8 mouse cellular contexts compared by ENCODE assay signal in genomic region chr2:32289578-32289977, GRCm38 (mm10). TPM values are rescaled to one million over a fixed set of nuclear protein-coding genes. Genes with fewer than 3 reads are reported as not detected.
DNase-seq lines count a peak whose midpoint lies in the region; ATAC-seq and TF ChIP-seq lines count a peak whose summit lies in the region.

No protein-coding gene starts in this region.

- ATAC-seq in lung, embryonic 15.5 days (ENCODE audit: borderline replicate concordance, extremely low read depth, low FRiP score, low TSS enrichment) = no peak
- ATAC-seq in heart, embryonic 15.5 days (replicated peaks; ENCODE audit: insufficient number of reproducible peaks, insufficient read depth, low FRiP score, low read depth) = no peak
- ATAC-seq in lung, postnatal 0 days = no peak

- no peak overlapping the region for H3K9ac ChIP-seq in lung, embryonic 15.5 days
- H3K9ac ChIP-seq in heart, embryonic 15.5 days = no peak overlapping the region
- H3K9ac ChIP-seq in lung, postnatal 0 days (replicated peaks; ENCODE audit: low read depth) = no peak overlapping the region

- peaks cover 20% of the 10 kb centered on the region for H3K36me3 ChIP-seq in lung, embryonic 15.5 days
- H3K36me3 ChIP-seq in heart, embryonic 15.5 days = peaks cover 17% of the 10 kb centered on the region
- H3K36me3 ChIP-seq in lung, postnatal 0 days (ENCODE audit: insufficient read depth, low read length) = 0 out of 2 replicates have a peak, but pooled peaks cover 3% of the 10 kb centered on the region

- H3K4me2 ChIP-seq in lung, embryonic 15.5 days = peak overlapping the region; percentile 74
- H3K4me2 ChIP-seq in heart, embryonic 15.5 days = peak overlapping the region; percentile 85
- peak overlapping the region; percentile 77 for H3K4me2 ChIP-seq in lung, postnatal 0 days (replicated peaks; ENCODE audit: low read depth, low read length)

- H3K9me3 ChIP-seq in lung, embryonic 15.5 days = no peaks in the 10 kb centered on the region
- no peaks in the 10 kb centered on the region for H3K9me3 ChIP-seq in heart, embryonic 15.5 days (replicated peaks)
- no peaks in the 10 kb centered on the region for H3K9me3 ChIP-seq in lung, postnatal 0 days (ENCODE audit: low read length)

- H3K4me3 ChIP-seq in lung, embryonic 15.5 days = peak overlapping the region; percentile 84
- H3K4me3 ChIP-seq in heart, embryonic 15.5 days = peak overlapping the region; percentile 95
- H3K4me3 ChIP-seq in lung, postnatal 0 days (ENCODE audit: low read depth, low read length) = 0 out of 2 replicates have a peak overlapping the region, but pooled peaks have one; percentile 84

- peaks cover 18% of the 10 kb centered on the region for H3K4me1 ChIP-seq in lung, embryonic 15.5 days
- peaks cover 41% of the 10 kb centered on the region for H3K4me1 ChIP-seq in heart, embryonic 15.5 days (replicated peaks)
- peaks cover 8% of the 10 kb centered on the region; the same call in 1 of the 2 replicates for H3K4me1 ChIP-seq in lung, postnatal 0 days (ENCODE audit: insufficient read depth, low read depth, low read length)

- H3K27me3 ChIP-seq in lung, embryonic 15.5 days = no peaks in the 10 kb centered on the region
- H3K27me3 ChIP-seq in heart, embryonic 15.5 days = no peaks in the 10 kb centered on the region
- no peaks in the 10 kb centered on the region for H3K27me3 ChIP-seq in lung, postnatal 0 days (replicated peaks; ENCODE audit: insufficient read depth, low read length)

- TF ChIP-seq EP300 in lung, postnatal 0 days (IDR thresholded peaks at IDR 0.05) = no peak

- no peak overlapping the region for H3K27ac ChIP-seq in lung, embryonic 15.5 days
- H3K27ac ChIP-seq in heart, embryonic 15.5 days = no peak overlapping the region
- H3K27ac ChIP-seq in lung, postnatal 0 days (ENCODE audit: low read length) = peak overlapping the region; percentile 82; the same call in 1 of the 2 replicates

- peak; percentile 70 for TF ChIP-seq CTCF in lung, postnatal 0 days (IDR thresholded peaks at IDR 0.05)

- no peak for DNase-seq in lung, postnatal 4 days
- DNase-seq in brain, adult 2 months (ENCODE audit: low read depth, low spot score) = peak; percentile 69
- DNase-seq in lung, postnatal 0 days (ENCODE audit: low spot score) = peak; percentile 48
- no peak for DNase-seq in adrenal gland, postnatal 10 days
- no peak for DNase-seq in adrenal gland, postnatal 36 days
- no peak for DNase-seq in thymus, postnatal 4 days

RNA-seq across cellular contexts. Expression of gene Swi5, which starts 1.7 kb away (rescaled TPM):
- polyA plus RNA-seq in lung, embryonic 15.5 days (2015; fragmentation: Nextera tagmentation; extraction: Ambion mirVana) = 405 and 449 TPM in 2 replicates
- polyA plus RNA-seq in heart, embryonic 15.5 days (2015; fragmentation: Nextera tagmentation; extraction: Ambion mirVana) = 275 and 299 TPM in 2 replicates
- 290 and 299 TPM in 2 replicates for polyA plus RNA-seq in lung, postnatal 0 days (2015; fragmentation: Nextera tagmentation; extraction: Ambion mirVana)
- total RNA-seq in adrenal gland, postnatal 10 days (2021) = 100 to 1,000 TPM; 248 to 255 TPM
- total RNA-seq in adrenal gland, postnatal 36 days (2021) = 100 to 1,000 TPM; 289 to 304 TPM

RNA-seq across cellular contexts. Expression of gene Golga2, which starts 2.4 kb away (rescaled TPM):
- 22.8 and 24.3 TPM in 2 replicates for polyA plus RNA-seq in lung, embryonic 15.5 days (2015; fragmentation: Nextera tagmentation; extraction: Ambion mirVana)
- polyA plus RNA-seq in heart, embryonic 15.5 days (2015; fragmentation: Nextera tagmentation; extraction: Ambion mirVana) = 21.7 and 26.4 TPM in 2 replicates
- polyA plus RNA-seq in lung, postnatal 0 days (2015; fragmentation: Nextera tagmentation; extraction: Ambion mirVana) = 20.0 and 21.9 TPM in 2 replicates
- total RNA-seq in adrenal gland, postnatal 10 days (2021) = 10 to 100 TPM; 62.1 to 77.3 TPM
- 10 to 100 TPM; 73.0 to 74.2 TPM for total RNA-seq in adrenal gland, postnatal 36 days (2021)

RNA-seq across cellular contexts. Expression of gene Uck1, which starts 29.6 kb away (rescaled TPM):
- 66.6 and 69.9 TPM in 2 replicates for polyA plus RNA-seq in lung, embryonic 15.5 days (2015; fragmentation: Nextera tagmentation; extraction: Ambion mirVana)
- 32.9 and 49.0 TPM in 2 replicates for polyA plus RNA-seq in heart, embryonic 15.5 days (2015; fragmentation: Nextera tagmentation; extraction: Ambion mirVana)
- 50.9 and 57.7 TPM in 2 replicates for polyA plus RNA-seq in lung, postnatal 0 days (2015; fragmentation: Nextera tagmentation; extraction: Ambion mirVana)
- total RNA-seq in adrenal gland, postnatal 10 days (2021) = 100 to 1,000 TPM; 129 to 184 TPM
- total RNA-seq in adrenal gland, postnatal 36 days (2021) = 100 to 1,000 TPM; 118 to 120 TPM

RNA-seq across cellular contexts. Expression of gene Pomt1, which starts 53.2 kb away (rescaled TPM):
- 19.4 and 24.4 TPM in 2 replicates for polyA plus RNA-seq in lung, embryonic 15.5 days (2015; fragmentation: Nextera tagmentation; extraction: Ambion mirVana)
- 15.4 and 18.0 TPM in 2 replicates for polyA plus RNA-seq in heart, embryonic 15.5 days (2015; fragmentation: Nextera tagmentation; extraction: Ambion mirVana)
- polyA plus RNA-seq in lung, postnatal 0 days (2015; fragmentation: Nextera tagmentation; extraction: Ambion mirVana) = 9.2 TPM in 2 replicates
- total RNA-seq in adrenal gland, postnatal 10 days (2021) = 10 to 100 TPM; 29.9 to 49.3 TPM
- 10 to 100 TPM; 32.2 to 37.5 TPM for total RNA-seq in adrenal gland, postnatal 36 days (2021)

Comparison
In these comparisons a context has a peak if more than half of its experiments do, and no peak if none do; other contexts are left out.
1. DNase-seq: peak in brain, adult 2 months (single experiment) and lung, postnatal 0 days (single experiment); none in lung, postnatal 4 days (0 of 2), adrenal gland, postnatal 10 days (single experiment), adrenal gland, postnatal 36 days (0 of 2) and thymus, postnatal 4 days (single experiment).
2. Peak in every context shown above with its lines, with median percentiles within 50 percentile points of each other: H3K4me2 ChIP-seq and H3K4me3 ChIP-seq.